Mouse (Mus musculus): ENCODE measurements at regions not wholly inside any gene's neighbourhood (a gene's known extent, or its start where the extent isn't known, plus 50 kb on each side); places are given as distances from the start of the nearest gene placed in this dataset.

DNA sequence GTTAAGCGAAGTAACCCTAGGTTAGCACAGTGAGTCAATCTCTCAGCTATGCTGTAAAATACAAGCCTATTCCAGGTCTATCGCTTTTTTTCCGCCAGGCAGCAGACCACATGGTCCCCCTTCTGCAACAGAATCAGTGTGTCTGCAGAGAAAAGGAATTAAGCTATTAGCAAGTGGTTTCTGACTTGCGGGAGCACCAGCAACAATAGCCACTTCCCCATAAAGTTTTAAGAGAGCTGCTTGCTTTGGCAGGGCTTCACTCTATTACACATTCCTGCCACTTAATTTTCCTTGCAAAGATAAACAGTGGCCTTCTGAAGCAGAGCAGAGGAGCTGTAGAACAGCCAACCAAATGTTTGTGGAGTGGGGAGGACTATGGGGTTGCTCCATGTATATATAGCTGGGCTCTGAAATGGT lies 59.8 kb upstream of the Osmr start:
- CTCF ChIA-PET, result no interaction called here

DNA sequence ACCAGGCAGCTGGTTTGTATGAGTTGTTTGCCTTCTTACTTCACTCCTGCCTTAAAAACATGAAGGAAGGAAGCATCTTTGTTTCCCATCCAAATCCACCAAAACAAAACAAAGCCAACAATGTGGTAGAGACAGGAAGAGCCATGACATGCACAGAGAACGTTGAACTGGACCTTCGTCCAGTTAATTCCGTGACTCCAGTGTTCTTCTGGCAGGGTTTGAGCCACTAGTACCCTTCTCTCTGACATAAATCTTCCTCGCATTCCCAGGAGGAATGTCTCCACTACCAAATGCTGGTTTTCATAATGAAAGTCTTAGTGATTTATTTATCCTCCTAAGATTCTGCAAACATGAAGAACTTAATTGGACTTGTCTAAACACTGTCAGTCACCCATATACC lies 66.7 kb upstream of the Osmr start:
- CTCF ChIA-PET, result no interaction called here

DNA sequence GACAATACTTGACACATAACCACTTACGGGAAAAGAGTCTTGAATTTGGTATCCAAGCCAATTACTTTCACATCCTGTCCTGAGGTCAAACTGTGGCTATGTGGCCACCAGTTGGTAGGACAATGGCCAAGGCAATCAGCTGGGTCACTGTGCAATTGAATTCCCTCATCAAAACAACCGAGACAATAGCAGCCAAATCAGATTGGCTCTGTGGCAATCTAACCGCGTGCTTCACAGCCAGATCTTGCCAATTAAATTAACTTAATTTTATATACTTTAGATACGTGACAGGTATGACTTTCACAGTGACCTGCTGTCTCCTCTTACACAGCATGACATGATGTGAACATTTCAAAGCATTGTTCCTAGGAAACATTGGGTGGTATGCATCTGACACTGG lies 74.5 kb upstream of the Osmr start:
- CTCF ChIA-PET, result interaction anchor here (0.6 kb wide), 1 partner anchor 46 kb away, joined by 8 read pairs; no protein-coding TSS in a partner anchor

DNA sequence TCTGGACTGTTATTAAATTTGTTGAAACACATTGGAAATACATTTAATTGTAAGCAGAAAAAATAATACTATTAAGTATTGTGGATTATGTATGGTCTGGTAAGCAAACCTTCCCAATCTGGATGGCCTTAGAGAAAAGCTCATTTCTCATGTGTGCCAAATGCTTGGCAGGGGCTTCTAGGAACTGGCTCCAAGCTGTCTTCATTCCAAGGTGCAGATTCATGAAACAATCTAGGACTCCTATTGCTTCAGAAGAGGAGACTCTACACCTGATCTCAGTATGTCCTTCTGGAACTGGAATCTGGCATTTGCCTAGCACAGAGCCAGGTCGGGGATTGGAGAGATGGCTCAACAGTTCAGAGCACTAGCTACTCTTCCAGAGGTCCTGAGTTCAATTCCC lies 74.9 kb upstream of the Osmr start:
- CTCF ChIA-PET, result interaction anchor here (0.6 kb wide), 1 partner anchor 46 kb away, joined by 8 read pairs; no protein-coding TSS in a partner anchor

DNA sequence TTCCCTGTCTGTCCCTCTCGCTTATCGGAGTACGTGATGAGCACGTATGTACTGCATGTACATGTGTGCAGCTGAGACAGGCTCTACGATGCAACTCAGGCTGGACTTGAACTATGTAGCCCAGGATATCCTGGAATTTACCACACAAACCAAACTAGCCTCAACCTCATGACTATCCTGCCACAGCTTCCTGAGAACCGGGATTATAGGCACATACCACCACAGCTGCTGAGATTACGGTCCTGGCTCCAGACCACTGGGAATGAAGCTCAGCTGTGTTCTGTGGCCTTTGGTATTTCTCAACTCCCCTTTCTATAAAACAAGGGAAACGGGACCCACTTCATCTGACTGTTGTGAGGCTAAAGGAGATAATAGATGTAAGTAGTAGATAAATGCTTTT lies 75.7 kb upstream of the Osmr start:
- CTCF ChIA-PET, result no interaction called here

DNA sequence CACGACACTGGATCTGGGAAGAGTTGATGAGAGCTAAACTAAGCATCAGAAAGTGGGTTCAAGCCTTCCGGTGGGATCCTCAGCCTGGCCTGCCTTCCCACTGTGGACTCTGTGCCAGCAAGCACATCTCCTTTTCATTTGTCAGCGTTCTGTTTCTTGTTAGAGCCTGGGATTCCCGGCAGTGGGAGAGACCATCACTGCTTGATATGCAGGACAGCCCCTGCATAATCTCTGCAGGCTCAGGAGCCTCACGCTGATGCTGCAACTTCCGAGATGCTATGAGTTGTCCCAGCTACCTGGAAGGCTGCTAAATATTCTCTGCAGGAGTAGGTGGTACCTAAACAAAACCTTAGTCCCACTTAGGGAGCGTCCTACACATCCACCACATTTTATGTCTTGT lies 78.8 kb upstream of the Osmr start:
- CTCF ChIA-PET, result no interaction called here

DNA sequence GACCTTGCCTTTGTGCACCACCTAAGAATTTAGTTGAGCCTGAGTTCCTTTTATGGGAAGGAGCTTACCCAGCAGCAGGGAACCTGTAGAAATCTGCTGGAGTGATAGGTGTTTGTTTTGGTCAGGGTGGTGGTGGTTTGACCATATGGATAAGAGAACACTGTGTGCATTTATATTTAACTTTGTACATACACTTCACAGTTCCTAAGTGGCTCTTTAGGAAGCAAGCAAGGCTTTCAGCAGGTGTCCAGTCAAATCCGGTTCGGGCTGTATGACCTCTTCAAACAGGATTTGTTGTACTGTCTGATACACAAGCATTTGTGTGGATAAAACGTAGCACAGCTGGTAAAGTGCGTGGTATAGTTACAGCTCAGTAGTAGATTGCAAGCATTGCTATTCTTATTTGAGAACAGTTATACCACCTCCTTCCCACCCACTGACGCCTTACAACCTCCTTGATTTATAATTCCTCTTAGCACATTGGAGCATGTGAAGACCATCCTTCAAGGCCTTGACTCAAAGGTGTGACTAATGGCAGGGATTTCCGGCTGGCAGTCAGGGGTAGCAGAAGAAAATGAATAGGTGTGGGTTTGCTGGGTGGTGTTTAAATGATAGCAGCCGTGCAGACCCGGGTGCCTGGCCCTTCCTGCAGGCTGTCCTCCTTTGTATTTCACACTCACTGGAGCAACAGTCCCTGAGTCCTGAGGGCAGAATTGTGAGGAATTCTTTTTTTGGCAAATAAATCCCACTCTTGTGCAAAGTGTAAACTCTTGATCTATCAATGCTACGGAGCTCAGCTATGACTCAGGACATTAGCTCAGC lies 79.4 kb upstream of the Osmr start:
- CTCF ChIA-PET, result no interaction called here

DNA sequence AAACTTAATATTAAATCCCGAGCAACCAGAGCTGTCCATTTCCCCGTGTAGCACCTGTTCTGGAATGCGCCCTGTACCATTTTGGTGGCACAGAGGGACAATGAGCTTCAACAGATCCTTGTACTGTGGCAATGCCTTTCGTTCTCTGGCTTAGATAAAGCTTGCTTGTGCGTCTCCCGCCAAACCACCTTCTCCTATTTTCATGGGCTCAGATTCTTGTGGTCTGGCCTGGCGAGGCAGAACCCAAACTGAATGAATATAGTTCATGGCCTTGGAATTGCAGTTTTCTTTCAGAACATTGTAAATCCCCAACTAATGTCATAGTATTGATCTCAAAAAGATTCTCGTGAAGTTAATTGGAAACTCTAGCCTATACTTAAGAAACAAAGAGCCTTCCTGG lies 85.1 kb upstream of the Osmr start:
- CTCF ChIA-PET, result no interaction called here

DNA sequence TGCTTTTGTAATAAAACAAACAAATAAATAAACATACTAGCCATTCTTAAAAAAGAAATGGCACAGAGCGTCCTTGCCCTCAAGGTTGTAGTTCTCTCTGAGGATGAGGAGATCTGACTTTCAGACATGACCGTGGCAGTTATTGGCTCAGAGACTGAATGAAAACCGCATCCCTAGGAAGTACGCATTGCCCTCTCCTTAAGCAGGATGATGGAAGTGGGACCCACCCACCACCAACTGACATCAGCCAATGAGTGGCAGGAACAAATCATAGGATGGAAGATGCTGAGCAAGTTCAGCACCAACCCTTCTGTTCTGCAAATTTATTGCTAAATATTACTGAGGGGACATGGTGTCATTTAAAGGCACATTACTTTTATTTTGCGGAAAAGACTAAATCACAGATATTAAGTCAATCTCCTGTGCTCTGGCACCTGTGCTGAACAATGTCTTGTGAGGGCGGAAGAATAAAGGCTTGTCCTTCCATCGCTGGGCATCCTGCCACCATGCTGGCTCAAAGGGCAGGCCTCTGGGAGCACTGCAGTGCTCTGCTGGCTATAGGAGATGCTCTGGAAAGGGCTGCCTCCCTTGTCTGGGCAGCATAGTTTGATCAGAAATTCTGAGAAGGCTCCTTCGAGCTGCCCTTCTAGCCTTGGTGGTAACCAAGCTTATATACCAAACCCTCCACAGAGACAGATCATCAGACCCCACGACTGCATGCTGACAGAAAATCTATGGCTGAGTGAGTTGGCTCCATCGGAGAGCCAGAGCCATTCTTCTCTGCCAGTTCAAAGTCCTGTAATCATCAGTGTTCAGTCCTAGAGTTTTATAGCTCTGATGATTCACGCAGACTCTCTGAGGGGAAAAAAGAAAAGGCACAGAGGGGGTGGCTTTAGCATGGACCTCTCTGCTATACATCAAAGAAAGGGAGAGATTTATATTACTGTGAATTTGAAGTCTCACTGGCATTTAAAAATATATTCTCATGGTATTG lies 86.3 kb upstream of the Osmr start:
- CTCF ChIA-PET, result no interaction called here

DNA sequence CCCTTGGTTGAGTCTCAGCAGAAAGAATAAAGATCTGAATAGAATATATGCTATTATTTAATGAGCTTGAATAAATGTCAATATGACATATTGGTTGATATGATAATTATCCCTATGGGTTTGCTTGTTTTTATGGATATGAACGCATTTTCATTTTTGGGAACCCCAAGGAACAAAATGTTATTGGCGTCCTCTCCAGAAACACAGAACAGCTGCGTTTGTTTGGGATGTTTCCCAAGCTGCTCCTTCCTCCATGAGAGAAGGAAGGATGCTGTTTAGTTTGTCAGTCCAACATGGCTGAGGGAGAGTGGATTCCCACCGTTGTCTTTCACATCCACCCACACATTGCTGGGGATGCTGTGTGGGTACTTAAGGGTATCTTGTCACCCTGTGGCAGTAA lies 89.9 kb upstream of the Osmr start:
- CTCF ChIA-PET, result no interaction called here

DNA sequence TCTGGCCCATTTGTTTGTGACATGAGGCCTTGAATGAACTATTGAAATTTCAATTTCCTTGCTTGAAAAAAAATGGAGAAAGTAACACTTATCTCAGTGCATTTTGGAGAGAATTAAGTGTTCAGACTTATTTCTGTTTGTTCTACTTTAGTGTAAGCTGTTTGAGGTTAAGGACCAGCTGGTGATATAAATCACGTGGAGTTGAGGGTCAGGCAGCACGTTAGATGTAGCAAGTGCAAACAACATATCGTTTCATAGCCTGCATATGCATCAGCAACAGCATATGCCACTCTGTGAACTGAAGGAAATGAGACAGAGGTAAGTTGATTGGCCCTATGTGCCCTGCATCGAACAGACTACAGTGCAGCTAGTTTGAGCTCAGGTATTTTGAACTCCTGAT lies 90.7 kb upstream of the Osmr start:
- CTCF ChIA-PET, result interaction anchor here (0.6 kb wide), 1 partner anchor 164 kb away, joined by 6 read pairs; no protein-coding TSS in a partner anchor

DNA sequence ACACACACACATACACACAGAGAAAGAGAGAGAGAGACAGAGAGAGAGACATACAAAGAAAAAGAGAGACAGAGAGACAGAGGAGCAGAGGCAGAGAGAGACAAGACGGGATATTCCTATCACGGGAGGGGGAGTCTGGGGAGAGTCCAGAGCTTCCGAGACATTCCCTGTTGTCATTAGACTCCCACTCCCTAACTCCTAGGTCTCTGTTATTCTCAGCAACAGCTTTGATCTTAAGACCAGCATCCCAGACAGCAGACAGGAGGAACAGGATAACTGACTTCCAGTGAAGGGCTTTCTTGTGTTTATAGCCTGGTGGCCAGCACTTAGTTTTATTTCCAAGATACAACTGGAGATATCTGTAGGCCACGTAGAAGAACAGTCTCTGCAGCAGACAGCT lies 99.6 kb upstream of the Osmr start:
- CTCF ChIA-PET, result no interaction called here

DNA sequence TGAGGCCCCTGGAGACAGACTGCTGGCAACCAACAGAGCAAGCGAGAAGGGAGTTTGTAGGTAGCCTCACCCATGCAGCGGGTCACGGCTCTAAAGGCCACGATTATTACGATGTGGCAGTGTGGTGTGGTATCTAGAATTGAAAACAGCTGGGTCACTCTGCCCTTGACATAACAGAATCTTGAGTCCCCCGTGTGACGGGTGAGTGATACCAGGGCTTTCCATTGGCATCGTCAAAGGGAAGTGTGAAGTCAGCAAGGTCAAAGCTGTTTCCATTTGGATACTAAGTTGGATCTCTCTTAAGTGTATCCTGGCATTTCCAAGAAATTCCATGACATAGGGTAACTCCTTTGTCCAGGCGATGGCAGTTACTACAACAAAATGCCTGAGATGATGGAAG lies 106.7 kb upstream of the Osmr start:
- CTCF ChIA-PET, result no interaction called here

DNA sequence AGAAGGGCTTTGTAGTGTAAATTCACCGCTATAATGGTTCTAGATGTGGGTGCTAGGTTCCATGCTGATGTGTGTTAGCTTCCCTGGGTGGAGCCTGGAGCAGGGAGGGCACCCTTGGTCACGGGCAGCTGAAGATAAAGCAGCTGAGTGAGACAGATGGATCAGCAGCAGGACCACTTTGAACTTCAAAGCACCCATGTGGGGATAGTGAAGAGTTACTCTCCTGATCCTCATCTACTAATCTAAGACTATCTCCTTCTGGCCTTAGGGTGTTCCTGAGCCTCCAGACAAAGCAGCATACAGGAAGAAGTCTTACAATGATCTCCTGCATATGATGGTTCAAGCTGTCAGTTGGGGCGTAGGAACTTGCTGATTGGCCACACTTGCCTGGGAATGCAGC lies 107.1 kb upstream of the Lifr start:
- CTCF ChIA-PET, result no interaction called here

DNA sequence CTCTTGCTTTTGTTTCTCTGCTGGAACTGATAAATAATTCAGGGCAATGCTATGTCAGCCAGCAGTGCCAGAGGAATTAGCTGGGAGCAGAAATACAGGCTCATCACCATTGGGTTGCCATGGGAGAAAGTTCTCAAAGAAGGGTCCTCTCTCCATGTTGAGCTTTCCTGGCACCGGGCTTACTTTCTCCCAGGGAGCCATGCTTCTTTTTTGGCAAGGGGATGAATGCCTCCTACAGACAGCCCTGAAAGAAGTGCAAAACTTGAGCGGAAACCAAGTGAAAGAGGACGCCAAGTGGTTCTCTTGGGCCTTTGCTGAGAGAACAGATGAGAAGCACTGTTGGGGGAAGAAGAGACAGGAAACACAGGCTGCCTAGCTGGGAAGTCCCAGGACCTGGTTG lies 102.2 kb upstream of the Lifr start:
- CTCF ChIA-PET, result no interaction called here

DNA sequence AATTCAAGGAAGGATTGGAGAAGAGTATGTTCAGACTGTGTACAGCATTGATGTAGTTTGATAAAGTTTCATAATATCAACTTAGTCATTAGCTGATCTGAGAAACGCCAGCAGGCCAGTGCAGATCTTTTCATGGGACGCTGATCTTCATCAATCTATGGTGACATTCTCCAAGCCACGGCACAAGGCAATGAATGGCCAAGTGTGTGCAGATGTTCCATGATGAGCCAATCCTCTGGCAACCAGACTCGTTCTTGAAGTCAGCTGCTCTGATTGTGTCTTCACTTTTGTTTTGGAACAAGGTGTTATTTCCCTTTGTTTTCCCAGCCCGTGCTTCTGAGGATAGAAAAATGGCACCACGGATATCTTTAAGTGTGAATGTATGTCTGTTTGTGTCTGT lies 101.3 kb upstream of the Lifr start:
- CTCF ChIA-PET, result no interaction called here

DNA sequence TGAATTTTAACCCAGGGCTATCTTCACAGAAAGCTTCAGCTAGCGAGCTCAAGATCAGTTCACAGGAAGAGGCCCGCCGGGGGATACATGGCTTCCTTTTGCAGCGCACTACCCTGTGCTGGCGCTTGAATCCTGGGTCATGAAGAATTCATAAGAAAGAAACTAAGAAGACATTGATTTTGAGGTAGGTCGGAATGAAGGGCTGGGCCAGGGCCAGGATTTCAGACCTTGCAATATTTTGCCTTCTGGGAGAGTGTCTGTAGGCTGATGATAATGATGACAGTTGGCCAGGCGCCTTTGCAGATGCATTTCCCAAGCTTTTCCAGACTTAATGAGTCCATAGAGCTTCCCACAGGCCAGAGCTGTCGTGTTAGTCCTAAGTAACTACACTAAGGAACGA lies 97.2 kb upstream of the Lifr start:
- CTCF ChIA-PET, result interaction anchor here (0.5 kb wide), 1 partner anchor 270 kb away, joined by 3 read pairs; no protein-coding TSS in a partner anchor

DNA sequence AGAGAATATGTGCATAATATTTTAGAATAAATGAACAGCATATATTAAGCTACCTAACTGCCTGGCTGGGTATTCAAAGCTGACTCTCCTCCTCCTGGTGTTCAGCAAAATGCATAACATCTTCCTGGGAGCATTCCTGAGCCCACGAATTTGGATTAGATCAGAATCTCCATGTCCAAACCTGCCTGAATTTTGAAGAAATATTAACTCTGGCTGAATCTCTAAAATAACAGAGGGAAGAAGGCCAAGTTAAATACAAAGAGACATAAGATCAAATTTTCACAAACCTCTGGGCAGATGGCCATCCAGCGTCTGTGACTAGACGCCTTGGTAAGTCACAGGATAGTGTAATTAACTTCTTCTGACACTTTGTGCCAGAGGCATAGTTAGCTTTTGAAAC lies 95.2 kb upstream of the Lifr start:
- CTCF ChIA-PET, result interaction anchor here (0.6 kb wide), 1 partner anchor 46 kb away, joined by 8 read pairs; no protein-coding TSS in a partner anchor

DNA sequence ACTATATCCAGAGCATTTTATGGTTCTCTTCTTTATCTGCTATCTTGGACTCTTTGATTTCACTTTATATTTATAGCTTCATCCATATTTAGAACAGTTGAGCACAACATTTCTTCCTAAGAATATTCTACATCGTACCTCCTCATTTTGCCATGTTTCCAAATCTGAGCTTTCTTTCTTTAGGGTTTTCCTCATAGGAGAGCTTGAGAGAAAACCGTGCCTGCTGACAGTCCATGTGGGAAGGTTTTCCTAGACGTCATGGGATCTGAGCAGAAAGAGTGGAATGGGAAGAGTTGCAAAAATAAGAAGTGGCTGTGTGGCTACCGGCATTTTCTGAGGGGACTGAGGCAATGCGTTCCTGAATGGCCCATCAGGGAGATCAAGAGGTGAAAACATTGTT lies 92.5 kb upstream of the Lifr start:
- CTCF ChIA-PET, result no interaction called here

DNA sequence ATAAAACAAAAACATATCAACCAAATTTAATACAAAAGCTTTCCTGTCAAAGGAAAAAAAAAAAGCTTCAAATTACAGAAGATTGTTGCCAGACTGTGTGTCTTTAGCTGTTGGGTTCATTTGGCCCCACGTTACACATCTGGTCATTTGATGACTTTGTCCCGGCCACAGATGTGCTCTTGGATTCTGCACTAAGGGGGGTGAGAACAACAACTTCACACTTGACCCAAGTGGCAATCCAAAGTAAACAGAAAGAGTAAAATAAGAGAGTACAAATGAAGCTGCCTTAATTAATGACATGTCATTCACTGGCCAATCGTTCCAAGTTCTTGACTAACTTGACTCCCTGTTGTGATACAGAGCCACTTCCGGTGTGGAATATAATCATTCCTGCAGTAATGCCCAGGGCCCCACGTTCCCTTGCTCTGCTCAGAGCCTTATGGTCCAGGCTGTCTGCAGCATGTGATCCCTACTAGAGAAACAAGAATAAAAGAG lies 91.8 kb upstream of the Lifr start:
- CTCF ChIA-PET, result no interaction called here

DNA sequence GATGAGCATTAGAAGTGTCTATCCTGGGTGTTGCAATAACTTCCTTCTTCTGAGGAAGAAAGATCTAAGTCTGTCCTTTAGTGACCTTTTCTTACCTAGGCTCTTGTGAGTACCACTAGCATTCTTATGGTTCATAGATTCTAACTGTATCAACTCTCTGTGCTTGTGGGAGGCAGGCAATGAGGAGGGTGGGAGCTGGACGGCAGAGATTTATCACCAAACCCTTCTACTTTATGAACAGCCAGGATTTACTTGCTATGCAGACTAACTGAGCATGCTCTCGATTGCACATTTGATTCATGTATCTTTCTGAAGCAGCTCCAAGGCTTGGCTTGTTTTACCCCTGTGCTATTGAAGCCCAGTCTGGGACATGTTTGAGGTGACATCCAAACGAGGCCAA lies 90.7 kb upstream of the Lifr start:
- CTCF ChIA-PET, result no interaction called here

DNA sequence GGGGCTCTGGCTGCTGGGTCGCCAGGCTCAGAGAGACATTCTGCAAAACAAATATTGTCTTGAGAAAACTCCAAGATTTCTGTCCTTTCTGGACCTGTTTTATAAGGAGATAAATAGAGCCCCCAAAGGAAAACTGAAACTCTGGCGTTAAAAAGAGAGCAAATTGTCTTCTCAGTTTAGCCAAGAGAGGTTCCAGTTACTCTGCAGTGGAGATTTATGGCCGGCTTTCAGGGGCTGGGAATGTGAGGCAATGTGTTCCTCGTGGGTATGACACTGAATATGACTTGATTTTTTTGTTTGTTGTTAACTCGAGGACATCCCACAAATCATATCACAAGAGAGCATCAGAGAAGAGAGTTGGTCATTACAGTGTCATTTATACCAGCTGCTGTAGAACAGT lies 88.2 kb upstream of the Lifr start:
- CTCF ChIA-PET, result no interaction called here

DNA sequence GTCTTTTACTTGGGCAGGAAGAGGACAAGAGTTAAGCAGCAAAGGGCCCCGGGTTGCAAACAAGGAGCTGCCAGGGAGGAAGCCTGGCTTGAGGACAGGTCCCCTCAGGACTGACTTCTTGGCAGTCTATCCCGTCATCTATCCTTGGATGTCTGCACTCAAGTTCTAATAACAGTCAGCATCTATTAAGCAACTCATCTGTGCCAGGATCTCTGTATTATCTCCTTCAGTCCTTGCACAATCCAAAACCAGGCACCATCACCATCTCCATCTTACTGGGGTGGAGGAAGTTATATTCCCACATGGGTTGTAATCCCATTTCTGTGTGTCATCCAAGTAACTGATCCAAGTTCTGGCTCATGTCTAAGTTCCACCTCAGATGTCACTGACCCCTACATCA lies 87.1 kb upstream of the Lifr start:
- CTCF ChIA-PET, result no interaction called here

Data from spleen, embryonic (tissue).